Mouse (Mus musculus) myocyte (in vitro differentiated cells): ENCODE data around the gene Tspo. TPM values are rescaled to one million over a fixed set of nuclear protein-coding genes. Genes with fewer than 3 reads are reported as not detected.

Experiments
- H3K27me3 ChIP-seq: one replicate; pipeline ENCODE4 v1.6.1; 2011; ENCODE audit not compliant: control insufficient read depth, insufficient read depth, insufficient read length
- H3K36me3 ChIP-seq: one replicate; pipeline ENCODE4 v1.6.1; 2011; ENCODE audit not compliant: control insufficient read depth, insufficient read depth
- H3K4me2 ChIP-seq: one replicate; pipeline ENCODE4 v1.6.1; 2011; ENCODE audit warnings: low read depth, control low read depth
- H3K4me3 ChIP-seq: one replicate; pipeline ENCODE4 v1.5.1; 2011; ENCODE audit warnings: mild to moderate bottlenecking, control low read depth, moderate library complexity
- H3K79me2 ChIP-seq: one replicate; pipeline ENCODE4 v1.6.1; 2011; ENCODE audit not compliant: control insufficient read depth, insufficient read depth
- H3ac ChIP-seq: one replicate; pipeline ENCODE4 v1.6.1; 2011; ENCODE audit not compliant: control insufficient read depth, insufficient read length
- CEBPB ChIP-seq: IDR thresholded peaks from 2 replicates; pipeline ENCODE4 v1.6.1; 2011; ENCODE audit warnings: mild to moderate bottlenecking, moderate library complexity; ENCODE audit not compliant: poor library complexity, insufficient read depth, severe bottlenecking
- E2F4 ChIP-seq: IDR thresholded peaks from one replicate; pipeline ENCODE4 v1.6.1; 2011; ENCODE audit warnings: mild to moderate bottlenecking, control low read depth, moderate library complexity; ENCODE audit not compliant: insufficient read depth
- MAX ChIP-seq: IDR thresholded peaks from one replicate; pipeline ENCODE4 v1.6.1; 2011; ENCODE audit warnings: low read depth, mild to moderate bottlenecking, control low read depth
- MYOD1 ChIP-seq, 3 experiments: IDR thresholded peaks; one replicate each; pipeline ENCODE4 v1.6.1; 2011; ENCODE audit warnings: control low read depth in 2 of 3, low read depth in 2 of 3, mild to moderate bottlenecking in 2 of 3, moderate library complexity in 1 of 3; ENCODE audit not compliant: insufficient read length in 2 of 3, control insufficient read depth in 1 of 3
- MYOG ChIP-seq, 3 experiments: IDR thresholded peaks; one replicate each; pipeline ENCODE4 v1.6.1; 2011; ENCODE audit warnings: control low read depth in 2 of 3, low read depth in 2 of 3, mild to moderate bottlenecking in 2 of 3; ENCODE audit not compliant: insufficient read length in 2 of 3, control insufficient read depth in 1 of 3, insufficient read depth in 1 of 3
- POLR2A ChIP-seq: IDR thresholded peaks from one replicate; pipeline ENCODE4 v1.6.1; 2011; ENCODE audit warnings: low read depth, mild to moderate bottlenecking, control low read depth, moderate library complexity; ENCODE audit not compliant: insufficient read length
- POLR2AphosphoS2 ChIP-seq: IDR thresholded peaks from one replicate; pipeline ENCODE4 v1.6.1; 2011; ENCODE audit warnings: low read depth, control low read depth; ENCODE audit not compliant: insufficient read length
- REST ChIP-seq: IDR thresholded peaks from one replicate; pipeline ENCODE4 v1.6.1; 2011; ENCODE audit warnings: mild to moderate bottlenecking, control low read depth, moderate library complexity; ENCODE audit not compliant: insufficient read depth, insufficient read length
- SRF ChIP-seq: IDR thresholded peaks from one replicate; pipeline ENCODE4 v1.6.1; 2011; ENCODE audit warnings: low read depth; ENCODE audit not compliant: control insufficient read depth, insufficient read length
- TCF12 ChIP-seq: IDR thresholded peaks from one replicate; pipeline ENCODE4 v1.6.1; 2011; ENCODE audit warnings: mild to moderate bottlenecking, control low read depth; ENCODE audit not compliant: poor library complexity, insufficient read depth, severe bottlenecking
- TCF3 ChIP-seq: IDR thresholded peaks from one replicate; pipeline ENCODE4 v1.6.1; 2011; ENCODE audit warnings: low read depth, control low read depth; ENCODE audit not compliant: insufficient read length
- USF1 ChIP-seq: IDR thresholded peaks from one replicate; pipeline ENCODE4 v1.6.1; 2011; ENCODE audit warnings: low read depth, mild to moderate bottlenecking, control low read depth, moderate library complexity
- polyA plus RNA-seq: library from polyadenylated mRNA; unstranded; fragments of >200 nt; fragmentation: generic; extraction: Trizol; gene quantifications from one replicate; pipeline ENCODE4 v1.2.1, GENCODE M21; 2012; ENCODE audit warnings: missing spikeins

The Tspo gene
- polyA plus RNA-seq, 1 experiment = 937 TPM

- H3ac ChIP-seq = no peak overlapping the region
- TF ChIP-seq SRF (no peak), TCF3 (no peak), TCF12 (no peak), CEBPB (no peak), POLR2AphosphoS2 (no peak), MAX (no peak), POLR2A (no peak), USF1 (no peak), E2F4 (no peak), MYOD1 (IDR thresholded peaks at IDR 0.05; ENCODE audit: control insufficient read depth in 1 of 3, insufficient read length in 2 of 3, low read depth in 2 of 3) (no peak), MYOG (IDR thresholded peaks at IDR 0.05; ENCODE audit: control insufficient read depth in 1 of 3, insufficient read depth in 1 of 3, insufficient read length in 2 of 3, low read depth in 2 of 3) (no peak), REST (no peak)
- H3K36me3 ChIP-seq = peaks cover 23% of the 10 kb centered on the region
- H3K4me2 ChIP-seq = no peak overlapping the region
- H3K79me2 ChIP-seq = peaks cover 50% of the 10 kb centered on the region
- no peaks in the 10 kb centered on the region for H3K27me3 ChIP-seq
- no peak overlapping the region for H3K4me3 ChIP-seq
Measured at GRCm38 (mm10) chr15:83590841-83591240, 27.4 kb downstream of the Tspo start.

- no peak overlapping the region for H3ac ChIP-seq
- H3K4me2 ChIP-seq = no peak overlapping the region
- no peak for TF ChIP-seq USF1
- TF ChIP-seq MYOD1 (IDR thresholded peaks at IDR 0.05; ENCODE audit: control insufficient read depth in 1 of 3, insufficient read length in 2 of 3, low read depth in 2 of 3) = peak in 2 of 3 experiments; percentile 46 to 89
- no peak for TF ChIP-seq SRF
- TF ChIP-seq REST = no peak
- no peak for TF ChIP-seq CEBPB
- peak in 2 of 3 experiments; percentile 67 to 85 for TF ChIP-seq MYOG (IDR thresholded peaks at IDR 0.05; ENCODE audit: control insufficient read depth in 1 of 3, insufficient read depth in 1 of 3, insufficient read length in 2 of 3, low read depth in 2 of 3)
- no peak for TF ChIP-seq POLR2A
- no peak overlapping the region for H3K4me3 ChIP-seq
- H3K36me3 ChIP-seq = peaks cover 15% of the 10 kb centered on the region
- H3K27me3 ChIP-seq = no peaks in the 10 kb centered on the region
- peaks cover 50% of the 10 kb centered on the region for H3K79me2 ChIP-seq
Measured at GRCm38 (mm10) chr15:83591758-83592157, 28.4 kb downstream of the Tspo start.

DNA sequence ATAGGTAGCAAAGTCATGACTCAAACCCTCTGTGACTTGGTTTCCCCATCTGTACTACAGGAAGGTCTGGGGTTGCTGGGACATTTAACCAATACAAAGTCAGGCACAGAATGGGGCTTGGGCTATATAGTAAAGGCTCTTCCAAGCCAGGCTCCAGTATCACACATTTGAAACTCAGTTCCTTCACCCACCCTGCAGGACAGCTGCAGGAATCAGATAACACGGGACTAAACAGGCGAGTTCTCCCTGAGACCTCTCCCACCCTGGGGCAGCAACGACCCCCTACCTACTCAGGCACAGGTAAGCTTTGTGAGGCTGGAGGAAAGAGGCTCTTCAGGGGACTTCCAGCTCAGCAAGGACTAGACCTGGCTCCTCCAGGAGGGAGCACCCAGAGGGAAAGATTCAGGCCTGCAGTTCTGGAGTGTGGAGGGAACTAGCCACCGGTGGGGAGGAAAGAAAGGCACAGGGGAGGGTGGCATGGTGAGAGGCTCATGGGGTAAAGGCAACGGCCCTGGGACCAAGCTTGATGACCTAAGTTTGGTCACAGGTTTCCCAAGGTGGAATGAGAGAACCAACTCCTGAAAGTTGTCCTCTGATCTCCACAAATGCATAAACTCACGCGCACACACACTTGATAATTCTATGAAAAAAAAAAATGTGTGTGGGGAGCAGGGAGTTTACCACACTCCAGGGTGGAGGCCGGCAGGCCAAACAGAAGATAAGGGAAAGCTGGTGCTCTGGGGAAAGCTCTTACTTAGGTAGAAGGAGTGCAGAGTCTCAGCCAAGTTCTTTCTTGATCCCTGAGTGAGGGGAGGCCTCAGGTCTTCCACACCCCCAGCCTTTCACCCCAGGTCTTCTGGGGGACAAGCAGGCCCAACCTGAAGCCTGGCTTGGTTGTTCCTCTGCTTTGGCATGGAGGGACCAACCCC, 29.1 kb downstream of the Tspo start:
- TF ChIP-seq MYOD1 (IDR thresholded peaks at IDR 0.05; ENCODE audit: control insufficient read depth in 1 of 3, insufficient read length in 2 of 3, low read depth in 2 of 3) (peak in 1 of 3 experiments; percentile 38), MYOG (IDR thresholded peaks at IDR 0.05; ENCODE audit: control insufficient read depth in 1 of 3, insufficient read depth in 1 of 3, insufficient read length in 2 of 3, low read depth in 2 of 3) (peak in 1 of 3 experiments; percentile 42), POLR2AphosphoS2 (no peak)
- H3K36me3 ChIP-seq = peaks cover 9% of the 10 kb centered on the region
- H3K79me2 ChIP-seq = peaks cover 50% of the 10 kb centered on the region

GRCm38 (mm10) chr15:83593189-83593585, 29.8 kb downstream of the Tspo start:
- Histone ChIP-seq H3K36me3 (peaks cover 9% of the 10 kb centered on the region), H3ac (no peak overlapping the region), H3K4me3 (peak overlapping the region; percentile 87), H3K27me3 (no peaks in the 10 kb centered on the region), H3K79me2 (peaks cover 50% of the 10 kb centered on the region), H3K4me2 (peak overlapping the region; percentile 98)
- peak in 1 of 3 experiments; percentile 12 for TF ChIP-seq MYOD1 (IDR thresholded peaks at IDR 0.05; ENCODE audit: control insufficient read depth in 1 of 3, insufficient read length in 2 of 3, low read depth in 2 of 3)
- TF ChIP-seq MYOG (IDR thresholded peaks at IDR 0.05; ENCODE audit: control insufficient read depth in 1 of 3, insufficient read depth in 1 of 3, insufficient read length in 2 of 3, low read depth in 2 of 3) = peak in 1 of 3 experiments; percentile 30
- no peak for TF ChIP-seq POLR2AphosphoS2

More for the DNA sequence above, 29.1 kb downstream of the Tspo start:
- Histone ChIP-seq H3K4me2 (peak overlapping the region; percentile 98), H3K27me3 (no peaks in the 10 kb centered on the region), H3K4me3 (peak overlapping the region; percentile 87), H3ac (no peak overlapping the region)

GRCm38 (mm10) chr15:83593702-83594512, 30.5 kb downstream of the Tspo start:
- Histone ChIP-seq H3K36me3 (peaks cover 2% of the 10 kb centered on the region), H3K27me3 (no peaks in the 10 kb centered on the region), H3K79me2 (peaks cover 50% of the 10 kb centered on the region), H3K4me3 (peak overlapping the region; percentile 87), H3ac (peak overlapping the region; percentile 56), H3K4me2 (peak overlapping the region; percentile 98)
- TF ChIP-seq POLR2A (no peak), MAX (no peak), USF1 (peak; percentile 74)
